Mouse (Mus musculus) CD4-positive, CD25-positive, alpha-beta regulatory T cell, adult 4 months (primary cell): ENCODE results near the gene Pop4. TPM values are rescaled to one million over a fixed set of nuclear protein-coding genes. Genes with fewer than 3 reads are reported as not detected.

Source experiments
- ATAC-seq: one replicate; pipeline ENCODE4 v1.8.0; 2017
- polyA plus RNA-seq, 2 experiments: library from polyadenylated mRNA; unstranded; fragments of 100-300 nt; shearing (Covaris generic); gene quantifications; one replicate each; pipeline ENCODE4 v1.2.1; 2017

Pop4 gene
- polyA plus RNA-seq, 2 experiments from 2014 or later = 28.1 to 28.4 TPM

DNA sequence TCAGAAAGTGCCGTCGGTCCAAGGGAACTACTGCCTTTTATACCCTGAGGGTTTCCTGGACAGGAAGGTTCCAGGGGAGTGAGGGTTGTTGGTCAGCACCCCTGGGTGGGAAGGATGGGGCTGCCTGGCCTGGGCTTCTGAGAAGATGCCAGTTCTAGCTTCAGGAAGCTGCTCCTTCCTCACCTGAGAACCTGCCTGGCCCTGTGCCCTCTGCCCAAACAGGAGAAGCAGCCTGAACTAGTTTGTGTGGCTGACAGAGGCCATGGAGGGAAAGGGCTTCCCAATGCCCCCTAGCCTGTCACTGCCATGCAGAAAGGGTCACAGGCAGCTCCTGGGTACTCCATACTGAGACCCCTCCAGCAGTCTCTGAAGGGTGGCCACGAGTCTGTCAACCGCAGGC is 51.7 kb downstream of the Pop4 start:
- no peak for ATAC-seq

DNA sequence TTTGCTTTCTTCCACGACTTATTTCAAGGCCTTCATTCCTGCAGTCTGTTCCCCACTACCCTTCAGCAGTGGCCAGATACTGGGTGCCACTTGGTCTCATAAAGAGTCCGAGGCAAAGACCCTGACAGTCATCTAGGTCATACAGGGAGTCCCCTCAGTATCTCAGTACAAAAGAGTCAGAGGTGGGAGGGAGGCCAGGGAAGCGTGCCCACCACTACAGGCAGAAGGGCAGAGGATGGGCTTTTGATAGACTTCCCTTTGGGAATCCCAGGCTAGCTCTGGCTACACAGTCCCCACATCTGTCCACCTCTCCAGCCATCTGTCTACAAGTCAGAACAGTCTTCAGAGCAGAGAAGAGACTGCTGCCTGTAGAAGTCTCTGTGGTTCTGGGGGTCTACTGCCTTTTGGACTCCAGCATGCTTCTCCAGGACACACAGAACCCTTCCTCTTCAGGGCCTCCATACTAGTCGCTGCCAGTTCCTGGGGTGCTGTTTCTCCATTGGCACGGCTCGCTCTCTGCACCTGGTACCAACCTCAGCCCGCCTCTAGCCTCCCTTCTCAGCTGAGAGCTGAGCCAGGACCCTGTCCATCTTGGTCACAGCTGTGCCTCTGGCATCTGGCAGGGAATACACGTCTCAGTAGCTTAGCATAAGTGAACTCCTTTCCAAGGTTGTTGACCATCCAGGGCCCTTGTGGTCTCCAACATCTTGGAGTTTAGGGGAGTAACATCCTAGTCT is 52.4 kb downstream of the Pop4 start:
- ATAC-seq = no peak

DNA sequence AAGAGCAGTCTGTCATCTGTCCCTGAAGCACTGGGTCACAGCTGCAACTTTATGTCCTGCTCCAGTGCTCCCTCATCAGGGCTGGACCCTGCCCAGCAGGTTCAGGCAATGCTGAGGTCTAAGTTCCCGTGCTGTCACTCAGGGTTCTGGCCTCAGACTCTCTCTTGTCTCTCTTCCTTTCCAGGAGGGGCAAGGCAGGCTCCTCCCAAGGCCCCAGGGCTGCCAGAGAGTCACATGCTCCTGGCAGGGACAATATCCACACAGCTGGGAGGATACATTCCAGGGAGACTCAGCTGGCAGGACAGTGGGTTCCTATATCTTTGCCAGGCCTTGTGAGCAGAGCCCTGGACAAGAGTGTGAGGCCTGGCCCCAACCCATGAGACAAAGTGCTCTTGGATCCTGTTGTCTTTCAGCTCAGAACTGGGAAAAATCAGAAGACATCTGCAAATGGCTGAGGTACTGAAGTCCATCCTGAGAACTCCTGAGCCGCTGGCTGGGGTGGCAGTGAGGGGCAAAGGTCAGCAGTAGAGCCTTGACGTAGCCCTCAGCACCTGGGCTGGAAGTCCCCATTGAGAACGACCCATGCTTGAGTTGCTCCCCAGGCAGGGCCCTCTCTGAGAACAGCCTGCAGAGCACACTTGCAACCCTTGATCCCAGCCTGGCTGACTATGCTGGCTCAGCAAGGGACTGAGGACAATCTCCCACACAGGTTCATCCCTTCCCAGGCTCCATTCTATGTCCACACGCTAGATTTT is 53.6 kb downstream of the Pop4 start:
- no peak for ATAC-seq

DNA sequence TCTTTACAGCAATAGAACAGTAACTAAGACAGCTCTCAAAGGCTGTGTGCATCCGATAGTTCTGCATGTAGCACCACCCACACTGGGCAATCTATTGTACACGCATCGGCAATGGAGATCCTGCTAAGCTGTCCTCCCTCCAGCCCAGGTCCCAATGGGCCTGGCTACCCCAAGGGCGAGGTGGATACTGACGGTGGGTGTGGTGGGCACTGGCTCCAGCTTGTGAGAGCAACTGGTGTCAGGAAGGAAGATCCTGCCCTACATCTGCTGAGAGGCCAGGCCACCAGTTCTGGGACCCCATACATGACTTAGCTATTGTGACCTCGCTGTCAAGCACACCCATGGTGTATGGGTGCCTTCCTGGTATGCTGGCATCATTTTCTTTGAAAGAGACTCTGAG is 55.5 kb downstream of the Pop4 start:
- no peak for ATAC-seq

DNA sequence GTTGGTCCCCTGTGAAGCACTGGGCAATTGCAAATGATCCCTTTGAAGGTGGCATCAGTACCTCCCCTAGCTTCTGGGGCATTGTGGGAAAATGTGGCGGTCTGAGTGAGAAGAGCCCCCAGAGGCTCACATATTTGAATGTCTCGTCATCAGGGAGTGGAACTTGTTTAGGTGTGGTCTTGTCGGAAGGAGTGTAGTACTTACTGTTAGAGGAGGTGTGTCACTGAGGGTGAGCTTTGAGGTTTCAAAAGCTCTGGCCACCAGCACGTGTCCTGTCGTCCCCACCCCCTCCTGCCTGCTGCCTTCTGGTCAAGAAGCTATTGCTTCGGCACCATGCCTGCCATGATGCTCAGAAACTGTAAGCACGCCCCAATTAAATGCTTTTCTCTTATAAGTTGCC is 55.9 kb downstream of the Pop4 start:
- ATAC-seq = no peak

DNA sequence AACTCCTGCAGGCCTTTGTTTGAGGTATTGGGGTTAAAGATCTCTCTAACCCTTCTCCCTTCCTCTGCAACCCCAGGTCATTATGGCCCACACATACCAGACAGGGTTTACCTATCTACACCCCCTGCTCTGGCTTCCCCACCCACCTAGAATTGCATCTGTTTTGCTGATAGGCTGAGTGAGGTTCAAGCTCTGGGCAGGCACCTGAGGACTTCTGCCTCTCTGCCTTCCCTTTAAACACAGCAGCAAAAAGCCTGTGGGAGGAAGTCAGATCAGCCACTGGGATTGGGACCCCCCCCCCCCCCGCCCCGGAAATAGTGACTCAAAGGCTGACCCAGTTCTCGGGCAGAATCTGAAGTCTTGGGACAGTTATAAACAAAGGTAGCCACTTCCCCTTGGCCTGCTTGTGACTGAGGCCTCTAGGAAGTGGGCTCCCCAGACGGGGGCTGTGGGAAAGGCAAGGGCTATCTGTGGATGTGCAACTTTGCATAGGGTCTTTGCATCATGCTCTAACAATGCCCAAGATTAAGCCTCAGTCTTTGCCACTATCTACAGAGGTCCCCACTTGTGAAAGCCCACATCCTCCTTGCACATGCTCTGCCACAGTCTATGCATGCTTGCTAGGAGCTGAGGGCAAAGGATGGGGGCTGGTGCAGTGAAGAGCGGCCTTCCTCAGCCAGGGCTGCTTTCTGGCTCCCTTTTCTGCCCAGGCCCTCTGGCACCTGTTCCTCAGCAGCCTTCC is 56.6 kb downstream of the Pop4 start:
- peak; percentile 72 for ATAC-seq

DNA sequence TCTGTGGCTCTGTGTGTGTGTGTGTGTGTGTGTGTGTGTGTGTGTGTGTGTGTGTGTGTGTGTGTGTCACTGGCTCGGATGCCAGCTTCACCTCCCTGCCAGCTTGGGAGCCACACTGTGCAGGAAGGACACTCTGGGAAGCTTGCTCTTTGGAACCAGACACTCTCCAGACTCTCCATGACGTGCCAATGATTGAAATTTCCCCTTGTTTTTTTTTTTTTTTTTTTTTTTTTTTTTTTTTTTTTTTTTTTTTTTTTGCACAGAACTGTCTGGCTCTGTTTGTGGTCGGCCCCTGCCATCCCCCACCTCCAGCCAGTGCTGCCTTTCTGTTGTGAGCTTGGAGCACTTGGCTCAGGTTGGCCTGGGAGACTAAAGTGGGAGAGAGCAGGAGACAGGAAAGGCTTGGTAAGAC is 58.6 kb downstream of the Pop4 start:
- no peak for ATAC-seq

Other genes starting within 250 kb of the Pop4 start
- gene Uri1, start 247.9 kb downstream of the Pop4 start, polyA plus RNA-seq = 10 to 100 TPM; 14.7 to 20.8 TPM
- gene Ccne1, start 163.9 kb downstream of the Pop4 start, polyA plus RNA-seq = 1 to 10 TPM; 3.3 to 3.5 TPM
- 100 to 1,000 TPM; 152 to 193 TPM for gene 1600014C10Rik, start 88.2 kb downstream of the Pop4 start, polyA plus RNA-seq
- gene Plekhf1, start 43.4 kb downstream of the Pop4 start, polyA plus RNA-seq = under 1 TPM; 0.37 to 0.39 TPM